Comparison of ENCODE assay signal across 8 mouse cellular contexts in genomic region chr17:90455904-90456303, GRCm38 (mm10).
A peak's percentile ranks its signal among the peaks of the same experiment; 100 is the strongest.
DNase-seq lines count a peak whose midpoint lies in the region; ATAC-seq and TF ChIP-seq lines count a peak whose summit lies in the region.

No protein-coding gene starts in this region.

- DNase-seq in B cell, adult 2 months: peak; percentile 1 to 2
- peak; percentile 54 for DNase-seq in embryonic facial prominence, embryonic 10.5 days (ENCODE audit: low spot score)
- peak; percentile 34 for DNase-seq in liver, embryonic 11.5 days (ENCODE audit: low spot score)
- peak; percentile 80 to 81 for DNase-seq in right cerebral cortex, adult 2 months (ENCODE audit: low spot score in 2 of 2)
- DNase-seq in thymus, postnatal 10 days (ENCODE audit: low spot score in 2 of 2): no peak
- no peak for DNase-seq in adipocyte (ENCODE audit: low spot score)

- H3K9me3 ChIP-seq in ES-Bruce4 (replicated peaks; ENCODE audit: control insufficient read depth, insufficient read depth, low read length, poor library complexity, severe bottlenecking): no peaks in the 10 kb centered on the region
- H3K9me3 ChIP-seq in embryonic facial prominence, embryonic 10.5 days: no peaks in the 10 kb centered on the region
- H3K9me3 ChIP-seq in hindbrain, embryonic 15.5 days: no peaks in the 10 kb centered on the region
- no peaks in the 10 kb centered on the region for H3K9me3 ChIP-seq in liver, embryonic 11.5 days (ENCODE audit: control insufficient read depth, low read length)

- no peak for TF ChIP-seq CTCF in ES-Bruce4 (IDR thresholded peaks at IDR 0.05; ENCODE audit: low read depth, low read length)

- no peak overlapping the region for H3K9ac ChIP-seq in ES-Bruce4 (ENCODE audit: low read depth, poor library complexity, severe bottlenecking)
- peak overlapping the region; percentile 94 for H3K9ac ChIP-seq in hindbrain, embryonic 15.5 days
- no peak overlapping the region for H3K9ac ChIP-seq in liver, embryonic 11.5 days (ENCODE audit: low read depth, low read length)

- H3K4me3 ChIP-seq in ES-Bruce4 (ENCODE audit: low read depth, low read length): 0 out of 2 replicates have a peak overlapping the region, but pooled peaks have one; percentile 6
- peak overlapping the region; percentile 63 for H3K4me3 ChIP-seq in embryonic facial prominence, embryonic 10.5 days
- peak overlapping the region; percentile 65 for H3K4me3 ChIP-seq in hindbrain, embryonic 15.5 days
- H3K4me3 ChIP-seq in liver, embryonic 11.5 days (ENCODE audit: low read depth, low read length): peak overlapping the region; percentile 37

- H3K4me1 ChIP-seq in ES-Bruce4 (ENCODE audit: control insufficient read depth, insufficient read depth, low read length): no peaks in the 10 kb centered on the region
- H3K4me1 ChIP-seq in embryonic facial prominence, embryonic 10.5 days: peaks cover 25% of the 10 kb centered on the region
- peaks cover 18% of the 10 kb centered on the region for H3K4me1 ChIP-seq in hindbrain, embryonic 15.5 days (replicated peaks)
- no peaks in the 10 kb centered on the region for H3K4me1 ChIP-seq in liver, embryonic 11.5 days (replicated peaks; ENCODE audit: control insufficient read depth, insufficient read depth, low read length)

- peak overlapping the region; percentile 76 for H3K4me2 ChIP-seq in hindbrain, embryonic 15.5 days
- peak overlapping the region; percentile 66 for H3K4me2 ChIP-seq in liver, embryonic 11.5 days

- no peaks in the 10 kb centered on the region for H3K36me3 ChIP-seq in ES-Bruce4 (ENCODE audit: control insufficient read depth, insufficient read depth, low read length, poor library complexity, severe bottlenecking)
- H3K36me3 ChIP-seq in embryonic facial prominence, embryonic 10.5 days (replicated peaks): no peaks in the 10 kb centered on the region
- H3K36me3 ChIP-seq in hindbrain, embryonic 15.5 days: no peaks in the 10 kb centered on the region
- no peaks in the 10 kb centered on the region for H3K36me3 ChIP-seq in liver, embryonic 11.5 days (ENCODE audit: control insufficient read depth, insufficient read depth, low read length)

- no peak for TF ChIP-seq EP300 in ES-Bruce4 (IDR thresholded peaks at IDR 0.05; ENCODE audit: insufficient read depth, low read depth, low read length)

- H3K27ac ChIP-seq in ES-Bruce4 (ENCODE audit: insufficient read depth, low read length): no peak overlapping the region
- no peak overlapping the region for H3K27ac ChIP-seq in embryonic facial prominence, embryonic 10.5 days (replicated peaks)
- H3K27ac ChIP-seq in hindbrain, embryonic 15.5 days (replicated peaks): peak overlapping the region; percentile 91
- H3K27ac ChIP-seq in liver, embryonic 11.5 days (ENCODE audit: low read depth, low read length): no peak overlapping the region

- ATAC-seq in hindbrain, embryonic 15.5 days (ENCODE audit: low FRiP score, low read depth): peak; percentile 75
- no peak for ATAC-seq in liver, embryonic 11.5 days (replicated peaks; ENCODE audit: low FRiP score)

- peaks cover 16% of the 10 kb centered on the region for H3K27me3 ChIP-seq in ES-Bruce4 (ENCODE audit: control insufficient read depth, insufficient read depth, low read length, poor library complexity, severe bottlenecking)
- H3K27me3 ChIP-seq in embryonic facial prominence, embryonic 10.5 days (replicated peaks; ENCODE audit: low read depth, poor library complexity, severe bottlenecking): peaks cover 59% of the 10 kb centered on the region
- no peaks in the 10 kb centered on the region for H3K27me3 ChIP-seq in hindbrain, embryonic 15.5 days
- H3K27me3 ChIP-seq in liver, embryonic 11.5 days (replicated peaks; ENCODE audit: control insufficient read depth, insufficient read depth, low read length): peaks cover 42% of the 10 kb centered on the region

- WGBS in embryonic facial prominence, embryonic 10.5 days: under 1% methylated on average over 13 of the region's 13 CpGs
- WGBS in hindbrain, embryonic 15.5 days: under 1% methylated on average over 13 of the region's 13 CpGs
- 1% methylated on average over 13 of the region's 13 CpGs for WGBS in liver, embryonic 11.5 days

- no peak for TF ChIP-seq POLR2A in ES-Bruce4 (IDR thresholded peaks at IDR 0.05; ENCODE audit: insufficient read depth, low read length)

Comparison
In these comparisons a context has a peak if more than half of its experiments do, and no peak if none do; other contexts are left out.
1. DNase-seq: peak in B cell, adult 2 months (2 of 2), embryonic facial prominence, embryonic 10.5 days (single experiment), liver, embryonic 11.5 days (single experiment) and right cerebral cortex, adult 2 months (2 of 2); none in thymus, postnatal 10 days (0 of 2) and adipocyte (single experiment).
2. H3K4me3 ChIP-seq: peak in every context shown above with its lines; median percentile 65 in hindbrain, embryonic 15.5 days; 63 in embryonic facial prominence, embryonic 10.5 days; 37 in liver, embryonic 11.5 days; 6 in ES-Bruce4.